Mouse (Mus musculus) splenic B cell, adult 2 months (primary cell): ENCODE measurements at regions not wholly inside any gene's neighbourhood (a gene's known extent, or its start where the extent isn't known, plus 50 kb on each side); places are given as distances from the start of the nearest gene placed in this dataset.

ENCODE experiments used
- DNase-seq: peaks from one replicate; pipeline ENCODE4 v3.0.0-alpha.2; 2011; ENCODE audit warnings: low read depth, low spot score
- H3K27me3 ChIP-seq: 2 replicates; pipeline ENCODE4 v1.6.1; 2012; ENCODE audit warnings: mild to moderate bottlenecking, low read length, moderate library complexity, mixed read lengths; ENCODE audit not compliant: control insufficient read depth, poor library complexity, insufficient read depth, severe bottlenecking
- H3K36me3 ChIP-seq: 2 replicates; pipeline ENCODE4 v1.6.1; 2012; ENCODE audit warnings: mild to moderate bottlenecking, low read length, moderate library complexity, mixed read lengths; ENCODE audit not compliant: control insufficient read depth, poor library complexity, insufficient read depth, severe bottlenecking

DNA sequence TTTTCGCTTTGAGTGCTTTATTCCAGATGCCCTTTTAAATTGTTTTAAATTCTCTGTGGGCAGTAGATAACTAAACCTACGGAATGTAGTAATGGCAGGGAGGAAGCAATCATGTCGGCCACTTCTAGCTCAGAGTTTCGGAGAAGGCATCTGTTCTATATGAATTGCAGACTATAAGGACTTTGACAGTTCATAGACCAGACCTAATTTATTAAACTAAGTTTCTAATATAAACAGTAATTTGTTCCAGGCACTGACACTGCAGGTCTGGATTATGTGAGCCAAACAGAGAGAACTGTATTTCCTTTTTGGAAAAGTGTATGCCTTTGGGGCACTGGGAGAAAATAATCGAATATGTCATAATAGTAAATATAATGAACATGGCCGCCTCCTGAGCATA, 591.4 kb downstream of the Plcl1 start:
- no peak for DNase-seq
- Histone ChIP-seq H3K36me3 (no peaks in the 10 kb centered on the region), H3K27me3 (no peaks in the 10 kb centered on the region)
